Mouse (Mus musculus) left cerebral cortex, postnatal 14 days (tissue): Measurements from ENCODE around the gene Rbfox3. TPM values are rescaled to one million over a fixed set of nuclear protein-coding genes. Genes with fewer than 3 reads are reported as not detected.

Experiments
- DNase-seq, 2 experiments: peaks; one replicate each; pipeline ENCODE4 v3.0.0; 2021 to 2022; ENCODE audit warnings: low spot score in 2 of 2, mixed read lengths in 1 of 2
- intact Hi-C: fragments of 180-260 bp; cut with DNase I; formaldehyde crosslinking; loops from one replicate; pipeline ENCODE4 v1.15.1; 2025
- total RNA-seq, 2 experiments: library from RNA; stranded (reverse); gene quantifications; 2 replicates each; pipeline ENCODE4 v1.2.3; 2021

Rbfox3 gene
- total RNA-seq, 2 experiments from 2014 or later: 297 to 325 TPM

GRCm38 (mm10) chr11:118888426-118888825, 23.0 kb downstream of the Rbfox3 start:
- no peak for DNase-seq
- intact Hi-C loops: no loop called here

GRCm38 (mm10) chr11:118887206-118887605, 24.2 kb downstream of the Rbfox3 start:
- no peak for DNase-seq
- intact Hi-C loops: no loop called here

- no peak for DNase-seq
- intact Hi-C loops: no loop called here
Observed at GRCm38 (mm10) chr11:118886269-118886965, 25.0 kb downstream of the Rbfox3 start.

- intact Hi-C loops: no loop called here
- no peak for DNase-seq
Observed at GRCm38 (mm10) chr11:118885604-118886003, 25.8 kb downstream of the Rbfox3 start.

- peak; percentile 69 to 77 for DNase-seq
- intact Hi-C loops: no loop called here
Observed at GRCm38 (mm10) chr11:118885135-118885534, 26.3 kb downstream of the Rbfox3 start.

- intact Hi-C loops: no loop called here
- DNase-seq: no peak
Observed at GRCm38 (mm10) chr11:118883143-118883542, 28.3 kb downstream of the Rbfox3 start.

GRCm38 (mm10) chr11:118881786-118882495, 29.5 kb downstream of the Rbfox3 start:
- intact Hi-C loops: no loop called here
- no peak for DNase-seq

- intact Hi-C loops: loop anchor here (10.0 kb wide), 1 partner anchor 95 kb away; no protein-coding TSS in a partner anchor
- no peak for DNase-seq
Observed at GRCm38 (mm10) chr11:118879466-118880150, 31.8 kb downstream of the Rbfox3 start.

GRCm38 (mm10) chr11:118878605-118879245, 32.7 kb downstream of the Rbfox3 start:
- DNase-seq: no peak
- intact Hi-C loops: loop anchor here (10.0 kb wide), 1 partner anchor 96 kb away; no protein-coding TSS in a partner anchor

GRCm38 (mm10) chr11:118875243-118875897, 36.0 kb downstream of the Rbfox3 start:
- intact Hi-C loops: loop anchor here (10.0 kb wide), 1 partner anchor 99 kb away; no protein-coding TSS in a partner anchor
- DNase-seq: no peak

GRCm38 (mm10) chr11:118874487-118875095, 36.8 kb downstream of the Rbfox3 start:
- intact Hi-C loops: loop anchor here (10.0 kb wide), 1 partner anchor 100 kb away; no protein-coding TSS in a partner anchor
- DNase-seq: no peak

- intact Hi-C loops: loop anchor here (10.0 kb wide), 1 partner anchor 101 kb away; no protein-coding TSS in a partner anchor
- no peak for DNase-seq
Observed at GRCm38 (mm10) chr11:118874022-118874421, 37.4 kb downstream of the Rbfox3 start.

- no peak for DNase-seq
Observed at GRCm38 (mm10) chr11:118871527-118871926, 39.9 kb downstream of the Rbfox3 start.

GRCm38 (mm10) chr11:118863360-118863759, 48.0 kb downstream of the Rbfox3 start:
- no peak for DNase-seq
- intact Hi-C loops: no loop called here

More at GRCm38 (mm10) chr11:118871527-118871926, 39.9 kb downstream of the Rbfox3 start:
- intact Hi-C loops: loop anchor here (10.0 kb wide), 1 partner anchor 103 kb away; no protein-coding TSS in a partner anchor

- intact Hi-C loops: no loop called here
- peak; percentile 58 to 70 for DNase-seq
Observed at GRCm38 (mm10) chr11:118861801-118862431, 49.5 kb downstream of the Rbfox3 start.

- intact Hi-C loops: no loop called here
- no peak for DNase-seq
Observed at GRCm38 (mm10) chr11:118861246-118861645, 50.2 kb downstream of the Rbfox3 start.

- intact Hi-C loops: no loop called here
- no peak for DNase-seq
Observed at GRCm38 (mm10) chr11:118860812-118861211, 50.6 kb downstream of the Rbfox3 start.

GRCm38 (mm10) chr11:118859839-118860238, 51.6 kb downstream of the Rbfox3 start:
- no peak for DNase-seq
- intact Hi-C loops: loop anchor here (5.0 kb wide), 1 partner anchor 47 kb away; no protein-coding TSS in a partner anchor
